Mouse (Mus musculus) MEL (cell line): ENCODE measurements around the gene Dusp1. TPM values are rescaled to one million over a fixed set of nuclear protein-coding genes. Genes with fewer than 3 reads are reported as not detected.

Source experiments
- DNase-seq: peaks from one replicate; pipeline ENCODE4 v3.0.0; 2011; ENCODE audit warnings: low read depth, low spot score
- H3K27ac ChIP-seq: 2 replicates; pipeline ENCODE4 v1.5.1; 2012; ENCODE audit warnings: low read depth, mild to moderate bottlenecking, control low read depth, low read length, moderate library complexity; ENCODE audit not compliant: control insufficient read depth
- H3K27me3 ChIP-seq, 2 experiments: fragments of 150-350 bp in 1 of 2; sonication (generic) in 1 of 2; 2 replicates each; pipeline ENCODE4 v1.6.1; 2012; ENCODE audit warnings: low read length in 2 of 2, mild to moderate bottlenecking in 2 of 2, improper control_type of control experiment in 1 of 2, moderate library complexity in 1 of 2; ENCODE audit not compliant: insufficient read depth in 2 of 2, control insufficient read depth in 1 of 2
- H3K36me3 ChIP-seq, 2 experiments: 2 replicates each; pipeline ENCODE4 v1.6.1; 2012 to 2014; ENCODE audit warnings: low read length in 2 of 2, improper control_type of control experiment in 1 of 2, inconsistent platforms in 1 of 2, mild to moderate bottlenecking in 1 of 2; ENCODE audit not compliant: insufficient read depth in 2 of 2, control insufficient read depth in 1 of 2
- H3K4me1 ChIP-seq, 2 experiments: fragments of 150-350 bp in 1 of 2; sonication (generic) in 1 of 2; 2 replicates each; pipeline ENCODE4 v1.6.1; 2012; ENCODE audit warnings: low read length in 2 of 2, improper control_type of control experiment in 1 of 2, mild to moderate bottlenecking in 1 of 2; ENCODE audit not compliant: insufficient read depth in 2 of 2, control insufficient read depth in 1 of 2
- H3K4me3 ChIP-seq, 2 experiments: fragments of 150-350 bp in 1 of 2; sonication (generic) in 1 of 2; 2 replicates each; pipeline ENCODE4 v1.5.1; 2012; ENCODE audit warnings: low read depth in 2 of 2, low read length in 2 of 2, mild to moderate bottlenecking in 2 of 2, moderate library complexity in 2 of 2, control low read depth in 1 of 2, improper control_type of control experiment in 1 of 2; ENCODE audit not compliant: control insufficient read depth in 1 of 2, insufficient read depth in 1 of 2
- H3K79me2 ChIP-seq: 2 replicates; pipeline ENCODE4 v1.6.1; 2012; ENCODE audit warnings: mild to moderate bottlenecking, low read length, moderate library complexity; ENCODE audit not compliant: control insufficient read depth, poor library complexity, insufficient read depth
- H3K9ac ChIP-seq: 2 replicates; pipeline ENCODE4 v1.6.1; 2012; ENCODE audit warnings: low read depth, mild to moderate bottlenecking, control low read depth, low read length, moderate library complexity; ENCODE audit not compliant: control insufficient read depth, poor library complexity, severe bottlenecking
- H3K9me3 ChIP-seq: fragments of 150-350 bp; sonication (generic); replicated peaks from 2 replicates; pipeline ENCODE4 v1.6.1; 2012; ENCODE audit warnings: mild to moderate bottlenecking, low read length, improper control_type of control experiment, moderate library complexity; ENCODE audit not compliant: insufficient read depth
- BHLHE40 ChIP-seq: IDR thresholded peaks from 2 replicates; pipeline ENCODE4 v1.6.1; 2012; ENCODE audit warnings: low read depth, mild to moderate bottlenecking, inconsistent platforms, low read length, improper control_type of control experiment, borderline replicate concordance
- CHD2 ChIP-seq: IDR thresholded peaks from 2 replicates; pipeline ENCODE4 v1.6.1; 2011; ENCODE audit warnings: low read length, improper control_type of control experiment
- CTCF ChIP-seq, 3 experiments: IDR thresholded peaks in 2 of 3; conservative IDR thresholded peaks in 1 of 3; 2 replicates each; pipeline ENCODE4 v1.5.1; 2011 to 2012; ENCODE audit warnings: low read length in 3 of 3, low read depth in 2 of 3, mild to moderate bottlenecking in 2 of 3, improper control_type of control experiment in 1 of 3, inconsistent platforms in 1 of 3, mixed read lengths in 1 of 3, moderate library complexity in 1 of 3; ENCODE audit not compliant: control insufficient read depth in 1 of 3, insufficient read depth in 1 of 3, poor library complexity in 1 of 3, severe bottlenecking in 1 of 3
- ELF1 ChIP-seq: IDR thresholded peaks from 2 replicates; pipeline ENCODE4 v1.6.1; 2014; ENCODE audit warnings: low read depth, mild to moderate bottlenecking, inconsistent platforms, low read length, improper control_type of control experiment, moderate library complexity
- EP300 ChIP-seq, 2 experiments: IDR thresholded peaks; 2 replicates each; pipeline ENCODE4 v1.6.1; 2011; ENCODE audit warnings: improper control_type of control experiment in 2 of 2, low read length in 2 of 2, low read depth in 1 of 2, mild to moderate bottlenecking in 1 of 2
- ETS1 ChIP-seq: IDR thresholded peaks from 2 replicates; pipeline ENCODE4 v1.6.1; 2012; ENCODE audit warnings: low read depth, mild to moderate bottlenecking, inconsistent platforms, low read length, improper control_type of control experiment, moderate library complexity
- GATA1 ChIP-seq: IDR thresholded peaks from 2 replicates; pipeline ENCODE4 v1.6.1; 2011; ENCODE audit warnings: low read depth, low read length, improper control_type of control experiment
- HCFC1 ChIP-seq: IDR thresholded peaks from 2 replicates; pipeline ENCODE4 v1.6.1; 2012; ENCODE audit warnings: low read depth, mild to moderate bottlenecking, inconsistent platforms, low read length, improper control_type of control experiment, moderate library complexity
- MAFK ChIP-seq: IDR thresholded peaks from 2 replicates; pipeline ENCODE4 v1.6.1; 2011; ENCODE audit warnings: low read depth, mild to moderate bottlenecking, low read length, improper control_type of control experiment, borderline replicate concordance
- MEF2A ChIP-seq: IDR thresholded peaks from 2 replicates; pipeline ENCODE4 v1.6.1; 2014; ENCODE audit warnings: low read depth, mild to moderate bottlenecking, inconsistent platforms, low read length, improper control_type of control experiment; ENCODE audit not compliant: poor library complexity, insufficient replicate concordance, severe bottlenecking; ENCODE audit errors: extremely low read depth
- MYB ChIP-seq: IDR thresholded peaks from 2 replicates; pipeline ENCODE4 v1.6.1; 2011; ENCODE audit warnings: mild to moderate bottlenecking, low read depth, low read length, improper control_type of control experiment
- NELFE ChIP-seq: IDR thresholded peaks from 2 replicates; pipeline ENCODE4 v1.6.1; 2011; ENCODE audit warnings: low read depth, low read length, improper control_type of control experiment
- NRF1 ChIP-seq: IDR thresholded peaks from 2 replicates; pipeline ENCODE4 v1.6.1; 2014; ENCODE audit warnings: low read depth, mild to moderate bottlenecking, inconsistent platforms, low read length, improper control_type of control experiment, moderate library complexity; ENCODE audit not compliant: poor library complexity, insufficient read depth, severe bottlenecking
- POLR2AphosphoS2 ChIP-seq: IDR thresholded peaks from 2 replicates; pipeline ENCODE4 v1.6.1; 2011; ENCODE audit warnings: low read length, improper control_type of control experiment
- POLR2AphosphoS5 ChIP-seq: IDR thresholded peaks from 2 replicates; pipeline ENCODE4 v1.6.1; 2012; ENCODE audit warnings: low read depth, borderline replicate concordance, mild to moderate bottlenecking, inconsistent platforms, low read length, moderate library complexity, mixed read lengths
- RAD21 ChIP-seq: IDR thresholded peaks from 2 replicates; pipeline ENCODE4 v1.6.1; 2011; ENCODE audit warnings: mild to moderate bottlenecking, low read depth, low read length, improper control_type of control experiment
- RCOR1 ChIP-seq: IDR thresholded peaks from 2 replicates; pipeline ENCODE4 v1.6.1; 2012; ENCODE audit warnings: low read depth, mild to moderate bottlenecking, inconsistent platforms, low read length, improper control_type of control experiment
- SIN3A ChIP-seq: IDR thresholded peaks from 2 replicates; pipeline ENCODE4 v1.6.1; 2012; ENCODE audit warnings: low read length, improper control_type of control experiment, inconsistent platforms
- TAL1 ChIP-seq: IDR thresholded peaks from 2 replicates; pipeline ENCODE4 v1.6.1; 2012; ENCODE audit warnings: mild to moderate bottlenecking, inconsistent platforms, low read length, moderate library complexity, mixed read lengths
- TCF12 ChIP-seq: IDR thresholded peaks from 2 replicates; pipeline ENCODE4 v1.6.1; 2014; ENCODE audit warnings: low read depth, mild to moderate bottlenecking, inconsistent platforms, low read length, improper control_type of control experiment, moderate library complexity
- UBTF ChIP-seq: IDR thresholded peaks from 2 replicates; pipeline ENCODE4 v1.6.1; 2012; ENCODE audit warnings: low read depth, mild to moderate bottlenecking, inconsistent platforms, low read length, improper control_type of control experiment, moderate library complexity, borderline replicate concordance; ENCODE audit not compliant: insufficient read depth
- USF2 ChIP-seq, 2 experiments: IDR thresholded peaks; 2 replicates each; pipeline ENCODE4 v1.6.1; 2011 to 2012; ENCODE audit warnings: improper control_type of control experiment in 2 of 2, low read length in 2 of 2, borderline replicate concordance in 1 of 2, inconsistent platforms in 1 of 2, low read depth in 1 of 2, mild to moderate bottlenecking in 1 of 2; ENCODE audit not compliant: insufficient read depth in 1 of 2
- ZKSCAN1 ChIP-seq: IDR thresholded peaks from 2 replicates; pipeline ENCODE4 v1.6.1; 2012; ENCODE audit warnings: low read depth, mild to moderate bottlenecking, inconsistent platforms, low read length, improper control_type of control experiment, moderate library complexity
- ZMIZ1 ChIP-seq: IDR thresholded peaks from 2 replicates; pipeline ENCODE4 v1.6.1; 2012; ENCODE audit warnings: low read depth, mild to moderate bottlenecking, inconsistent platforms, low read length, improper control_type of control experiment, moderate library complexity
- polyA plus RNA-seq, 2 experiments: library from polyadenylated mRNA; stranded (reverse) in 1 of 2; unstranded in 1 of 2; fragments of >175 nt in 1 of 2; fragments of >200 nt in 1 of 2; gene quantifications; 2 replicates each; pipeline versions ENCODE4 v1.2.1 to v1.2.4; 2012; ENCODE audit warnings: low replicate concordance in 2 of 2, low read depth in 1 of 2; ENCODE audit not compliant: insufficient read length in 2 of 2, insufficient read depth in 1 of 2, missing spikeins in 1 of 2
- total RNA-seq: library from RNA; depleted of rRNA; stranded (reverse); fragments of 300-350 nt; gene quantifications from 2 replicates; pipeline ENCODE4 v1.2.3, GENCODE M21; 2012

Gene Dusp1
- total and polyA plus RNA-seq, 3 experiments: 0.96 to 5.0 TPM; not detected in 1

- H3K9ac ChIP-seq: no peak overlapping the region
- H3K4me3 ChIP-seq: no peak overlapping the region
- no peaks in the 10 kb centered on the region for H3K9me3 ChIP-seq
- H3K4me1 ChIP-seq: peaks cover 0 to 17% of the 10 kb centered on the region in 2 experiments; a peak in 3 of 4 replicates
- H3K36me3 ChIP-seq: peaks cover 0 to 4% of the 10 kb centered on the region in 2 experiments; a peak in 2 of 4 replicates
- TF ChIP-seq USF2 (IDR thresholded peaks at IDR 0.05; ENCODE audit: borderline replicate concordance in 1 of 2, insufficient read depth in 1 of 2, low read depth in 1 of 2, low read length in 2 of 2): no peak
- no peak for TF ChIP-seq MYB
- no peak for TF ChIP-seq SIN3A
- TF ChIP-seq RAD21: no peak
- TF ChIP-seq CTCF (IDR thresholded peaks at IDR 0.05 in 2 of 3, conservative IDR thresholded peaks at IDR 0.05 in 1 of 3; ENCODE audit: control insufficient read depth in 1 of 3, insufficient read depth in 1 of 3, low read depth in 2 of 3, low read length in 3 of 3, poor library complexity in 1 of 3, severe bottlenecking in 1 of 3): no peak
- no peak for TF ChIP-seq ZKSCAN1
- TF ChIP-seq CHD2: no peak
- TF ChIP-seq MEF2A: no peak
- TF ChIP-seq NELFE: no peak
- TF ChIP-seq ETS1: no peak
- no peak for TF ChIP-seq BHLHE40
- TF ChIP-seq POLR2AphosphoS5: no peak
- no peak overlapping the region for H3K27ac ChIP-seq
- H3K27me3 ChIP-seq: no peaks in the 10 kb centered on the region; a peak in 1 of 4 replicates
- no peaks in the 10 kb centered on the region for H3K79me2 ChIP-seq
- DNase-seq: no peak
Observed at GRCm38 (mm10) chr17:26525316-26525715, 36.6 kb downstream of the Dusp1 start.

- Histone ChIP-seq H3K4me1 (peaks cover 0 to 17% of the 10 kb centered on the region in 2 experiments; a peak in 3 of 4 replicates), H3K27ac (no peak overlapping the region), H3K36me3 (peaks cover 0 to 4% of the 10 kb centered on the region in 2 experiments; a peak in 2 of 4 replicates), H3K27me3 (no peaks in the 10 kb centered on the region; a peak in 1 of 4 replicates), H3K79me2 (no peaks in the 10 kb centered on the region), H3K4me3 (no peak overlapping the region), H3K9ac (no peak overlapping the region), H3K9me3 (no peaks in the 10 kb centered on the region)
- TF ChIP-seq UBTF: no peak
- TF ChIP-seq GATA1: peak; percentile 70
- peak; percentile 95 for TF ChIP-seq ZKSCAN1
- no peak for TF ChIP-seq ZMIZ1
- peak; percentile 27 to 53; a peak in 3 of 4 replicates for TF ChIP-seq EP300 (IDR thresholded peaks at IDR 0.05; ENCODE audit: low read depth in 1 of 2, low read length in 2 of 2)
- TF ChIP-seq HCFC1: no peak
- TF ChIP-seq RAD21: no peak
- 0 out of 2 replicates have a peak, but pooled peaks have one; percentile 28 for TF ChIP-seq ETS1
- 0 out of 2 replicates have a peak, but pooled peaks have one; percentile 33 for TF ChIP-seq SIN3A
- no peak for TF ChIP-seq RCOR1
- peak; percentile 27; the same call in 1 of the 2 replicates for TF ChIP-seq TAL1
- 0 out of 2 replicates have a peak, but pooled peaks have one; percentile 23 for TF ChIP-seq TCF12
- TF ChIP-seq MAFK: no peak
- TF ChIP-seq NRF1: no peak
- no peak for TF ChIP-seq POLR2AphosphoS2
- TF ChIP-seq ELF1: 0 out of 2 replicates have a peak, but pooled peaks have one; percentile 32
- peak; percentile 59 for DNase-seq
Observed at GRCm38 (mm10) chr17:26524801-26525200, 37.1 kb downstream of the Dusp1 start.
